Mouse (Mus musculus): ENCODE results near the gene Ugt1a5. TPM values are rescaled to one million over a fixed set of nuclear protein-coding genes. Genes with fewer than 3 reads are reported as not detected.

Ugt1a5 gene
- polyA plus RNA-seq, 1 experiment from 2014 or later: not detected

GRCm38 (mm10) chr1:88267489-88267888 lies 101.7 kb downstream of the Ugt1a5 start:
- Histone ChIP-seq H3K36me3 (replicated peaks; ENCODE audit: control insufficient read depth, insufficient read depth) (peaks cover 76% of the 10 kb centered on the region), H3K9ac (no peak overlapping the region), H3K4me1 (replicated peaks; ENCODE audit: control insufficient read depth, insufficient read depth, low read length) (no peaks in the 10 kb centered on the region), H3K9me3 (ENCODE audit: control insufficient read depth, low read length) (no peaks in the 10 kb centered on the region), H3K4me3 (replicated peaks; ENCODE audit: low read length) (no peak overlapping the region), H3K4me2 (replicated peaks) (no peak overlapping the region), H3K27ac (no peak overlapping the region), H3K27me3 (ENCODE audit: control insufficient read depth, insufficient read depth, low read length) (no peaks in the 10 kb centered on the region)
- DNase-seq (ENCODE audit: low spot score) (no peak), ATAC-seq (ENCODE audit: low FRiP score) (peak; percentile 6; the same call in 1 of the 2 replicates)
- WGBS: 94% methylated on average over 6 of the region's 6 CpGs

- H3K4me3 ChIP-seq (replicated peaks; ENCODE audit: low read length): no peak overlapping the region
- H3K27ac ChIP-seq: no peak overlapping the region
- ATAC-seq (ENCODE audit: low FRiP score) (no peak), DNase-seq (ENCODE audit: low spot score) (no peak)
- no peaks in the 10 kb centered on the region for H3K9me3 ChIP-seq (ENCODE audit: control insufficient read depth, low read length)
- H3K27me3 ChIP-seq (ENCODE audit: control insufficient read depth, insufficient read depth, low read length): no peaks in the 10 kb centered on the region
- peaks cover 74% of the 10 kb centered on the region for H3K36me3 ChIP-seq (replicated peaks; ENCODE audit: control insufficient read depth, insufficient read depth)
- no peak overlapping the region for H3K4me2 ChIP-seq (replicated peaks)
- no peaks in the 10 kb centered on the region for H3K4me1 ChIP-seq (replicated peaks; ENCODE audit: control insufficient read depth, insufficient read depth, low read length)
- WGBS: 86% methylated on average over 6 of the region's 6 CpGs
- no peak overlapping the region for H3K9ac ChIP-seq
Observed at GRCm38 (mm10) chr1:88268070-88268469, 102.3 kb downstream of the Ugt1a5 start.

Other genes with a start within 250 kb of the Ugt1a5 start
- 15.5 and 20.5 TPM in 2 replicates for gene Usp40, start 157.5 kb upstream of the Ugt1a5 start, polyA plus RNA-seq (2014; fragmentation: Nextera tagmentation; extraction: Ambion mirVana)
- gene Ugt1a10, start 110.6 kb upstream of the Ugt1a5 start, polyA plus RNA-seq (2014; fragmentation: Nextera tagmentation; extraction: Ambion mirVana): not detected in 2 replicates
- gene Ugt1a9, start 95.2 kb upstream of the Ugt1a5 start, polyA plus RNA-seq (2014; fragmentation: Nextera tagmentation; extraction: Ambion mirVana): not detected in 2 replicates
- gene Ugt1a8, start 78.2 kb upstream of the Ugt1a5 start, polyA plus RNA-seq (2014; fragmentation: Nextera tagmentation; extraction: Ambion mirVana): not detected in 2 replicates
- gene Ugt1a7c, start 71.0 kb upstream of the Ugt1a5 start, polyA plus RNA-seq (2014; fragmentation: Nextera tagmentation; extraction: Ambion mirVana): 1.3 and 1.5 TPM in 2 replicates
- gene Ugt1a6b, start 62.8 kb upstream of the Ugt1a5 start, polyA plus RNA-seq (2014; fragmentation: Nextera tagmentation; extraction: Ambion mirVana): 1.7 and 3.8 TPM in 2 replicates
- gene Ugt1a6a, start 31.2 kb upstream of the Ugt1a5 start, polyA plus RNA-seq (2014; fragmentation: Nextera tagmentation; extraction: Ambion mirVana): 4.0 and 5.0 TPM in 2 replicates
- gene Ugt1a2, start 34.6 kb downstream of the Ugt1a5 start, polyA plus RNA-seq (2014; fragmentation: Nextera tagmentation; extraction: Ambion mirVana): not detected in 2 replicates
- 11.9 and 16.5 TPM in 2 replicates for gene Dnajb3, start 39.8 kb downstream of the Ugt1a5 start, polyA plus RNA-seq (2014; fragmentation: Nextera tagmentation; extraction: Ambion mirVana)
- not detected in 2 replicates for gene Ugt1a1, start 45.9 kb downstream of the Ugt1a5 start, polyA plus RNA-seq (2014; fragmentation: Nextera tagmentation; extraction: Ambion mirVana)
- 1.1 and 2.0 TPM in 2 replicates for gene Mroh2a, start 61.0 kb downstream of the Ugt1a5 start, polyA plus RNA-seq (2014; fragmentation: Nextera tagmentation; extraction: Ambion mirVana)
- gene Hjurp, start 111.6 kb downstream of the Ugt1a5 start, polyA plus RNA-seq (2014; fragmentation: Nextera tagmentation; extraction: Ambion mirVana): 64.1 and 64.5 TPM in 2 replicates
- gene Trpm8, start 111.6 kb downstream of the Ugt1a5 start, polyA plus RNA-seq (2014; fragmentation: Nextera tagmentation; extraction: Ambion mirVana): 0.10 and 0.17 TPM in 2 replicates
- 0.64 TPM in 1 of 2 replicates, not detected in the other for gene Spp2, start 240.9 kb downstream of the Ugt1a5 start, polyA plus RNA-seq (2014; fragmentation: Nextera tagmentation; extraction: Ambion mirVana)